Mouse (Mus musculus) heart, embryonic 16.5 days (tissue): Measurements from ENCODE around the gene Chd9. TPM values are rescaled to one million over a fixed set of nuclear protein-coding genes. Genes with fewer than 3 reads are reported as not detected.

ENCODE experiments used
- ATAC-seq: fragments of 200-750 bp; cut with Nextera tagmentation; replicated peaks from 2 replicates; pipeline ENCODE4 v1.8.0; 2017; ENCODE audit warnings: moderate number of reproducible peaks; ENCODE audit not compliant: insufficient read depth, low FRiP score; ENCODE audit errors: extremely low read depth
- H3K27ac ChIP-seq: fragments of 300-500 bp; sonication (generic); 2 replicates; pipeline ENCODE4 v1.5.1; 2014; ENCODE audit warnings: mild to moderate bottlenecking, low read length, control low read depth, moderate library complexity
- H3K27me3 ChIP-seq: fragments of 300-500 bp; sonication (generic); 2 replicates; pipeline ENCODE4 v1.6.1; 2014; ENCODE audit warnings: low read length, mixed read lengths; ENCODE audit not compliant: control insufficient read depth, insufficient read depth
- H3K36me3 ChIP-seq: fragments of 300-500 bp; sonication (generic); 2 replicates; pipeline ENCODE4 v1.6.1; 2014; ENCODE audit not compliant: control insufficient read depth, insufficient read depth
- H3K4me1 ChIP-seq: fragments of 300-500 bp; sonication (generic); 2 replicates; pipeline ENCODE4 v1.6.1; 2014; ENCODE audit warnings: low read length, mixed read lengths; ENCODE audit not compliant: control insufficient read depth, insufficient read depth
- H3K4me2 ChIP-seq: fragments of 300-500 bp; sonication (generic); 2 replicates; pipeline ENCODE4 v1.6.1; 2014; ENCODE audit warnings: low read depth, mild to moderate bottlenecking, control low read depth, low read length
- H3K4me3 ChIP-seq: fragments of 300-500 bp; sonication (generic); 2 replicates; pipeline ENCODE4 v1.5.1; 2014; ENCODE audit warnings: mild to moderate bottlenecking, control low read depth, low read length
- H3K9ac ChIP-seq: fragments of 300-500 bp; sonication (generic); 2 replicates; pipeline ENCODE4 v1.6.1; 2014; ENCODE audit warnings: low read length, control low read depth
- H3K9me3 ChIP-seq: fragments of 300-500 bp; sonication (generic); replicated peaks from 2 replicates; pipeline ENCODE4 v1.6.1; 2016; ENCODE audit warnings: low read length; ENCODE audit not compliant: control insufficient read depth
- WGBS: fragments of 180-500 bp; shearing (Covaris S2); extraction: QIAGEN DNeasy Blood & Tissue Kit; methylation state at CpG from one replicate; pipeline ENCODE4 v1.1.7; 2014; 5-methylcytosine and 5-hydroxymethylcytosine counted together
- polyA plus RNA-seq: library from polyadenylated mRNA; unstranded; fragments of >200 nt; fragmentation: Nextera tagmentation; extraction: Ambion mirVana; gene quantifications from 2 replicates; pipeline ENCODE4 v1.2.1, GENCODE M21; 2015

The Chd9 gene
- polyA plus RNA-seq, 1 experiment from 2014 or later, result 60.6 TPM

- Histone ChIP-seq H3K36me3 (no peaks in the 10 kb centered on the region), H3K9me3 (no peaks in the 10 kb centered on the region), H3K27me3 (no peaks in the 10 kb centered on the region), H3K27ac (no peak overlapping the region), H3K4me1 (peaks cover 36% of the 10 kb centered on the region), H3K4me2 (no peak overlapping the region), H3K9ac (no peak overlapping the region), H3K4me3 (no peak overlapping the region)
- no peak for ATAC-seq
- 91% methylated on average over 2 of the region's 2 CpGs for WGBS
Measured at GRCm38 (mm10) chr8:90867061-90867460, 38.9 kb downstream of the Chd9 start.

GRCm38 (mm10) chr8:90867911-90868310 lies 39.8 kb downstream of the Chd9 start:
- 84% methylated on average over 4 of the region's 4 CpGs for WGBS
- H3K27ac ChIP-seq, result no peak overlapping the region
- H3K9ac ChIP-seq, result no peak overlapping the region
- no peak overlapping the region for H3K4me2 ChIP-seq
- peaks cover 31% of the 10 kb centered on the region for H3K4me1 ChIP-seq
- no peaks in the 10 kb centered on the region for H3K27me3 ChIP-seq
- H3K36me3 ChIP-seq, result no peaks in the 10 kb centered on the region
- H3K4me3 ChIP-seq, result no peak overlapping the region
- ATAC-seq, result no peak
- no peaks in the 10 kb centered on the region for H3K9me3 ChIP-seq

- Histone ChIP-seq H3K9me3 (no peaks in the 10 kb centered on the region), H3K27me3 (no peaks in the 10 kb centered on the region), H3K27ac (peak overlapping the region; percentile 81), H3K9ac (no peak overlapping the region), H3K4me3 (no peak overlapping the region), H3K36me3 (no peaks in the 10 kb centered on the region), H3K4me1 (peaks cover 31% of the 10 kb centered on the region), H3K4me2 (no peak overlapping the region)
- 69% methylated on average over 4 of the region's 4 CpGs for WGBS
- no peak for ATAC-seq
Measured at GRCm38 (mm10) chr8:90868334-90868733, 40.2 kb downstream of the Chd9 start.

GRCm38 (mm10) chr8:90869071-90869919 lies 41.1 kb downstream of the Chd9 start:
- peaks cover 31% of the 10 kb centered on the region for H3K4me1 ChIP-seq
- H3K4me2 ChIP-seq, result peak overlapping the region; percentile 39
- no peaks in the 10 kb centered on the region for H3K36me3 ChIP-seq
- peak; percentile 86 for ATAC-seq
- H3K9me3 ChIP-seq, result no peaks in the 10 kb centered on the region
- 42% methylated on average over 18 of the region's 18 CpGs for WGBS
- peak overlapping the region; percentile 81 for H3K27ac ChIP-seq
- peak overlapping the region; percentile 13; the same call in 1 of the 2 replicates for H3K9ac ChIP-seq
- no peaks in the 10 kb centered on the region for H3K27me3 ChIP-seq
- no peak overlapping the region for H3K4me3 ChIP-seq

- ATAC-seq, result no peak
- Histone ChIP-seq H3K4me3 (peak overlapping the region; percentile 9), H3K4me1 (peaks cover 31% of the 10 kb centered on the region), H3K4me2 (peak overlapping the region; percentile 39), H3K27me3 (no peaks in the 10 kb centered on the region), H3K27ac (peak overlapping the region; percentile 57), H3K9ac (no peak overlapping the region), H3K36me3 (no peaks in the 10 kb centered on the region), H3K9me3 (no peaks in the 10 kb centered on the region)
- 18% methylated on average over 22 of the region's 22 CpGs for WGBS
Measured at GRCm38 (mm10) chr8:90869920-90870777, 42.0 kb downstream of the Chd9 start.

- Histone ChIP-seq H3K4me3 (no peak overlapping the region), H3K4me1 (peaks cover 38% of the 10 kb centered on the region), H3K4me2 (no peak overlapping the region), H3K9ac (no peak overlapping the region), H3K36me3 (no peaks in the 10 kb centered on the region), H3K9me3 (no peaks in the 10 kb centered on the region), H3K27me3 (no peaks in the 10 kb centered on the region), H3K27ac (no peak overlapping the region)
- 34% methylated on average over 6 of the region's 6 CpGs for WGBS
- ATAC-seq, result no peak
Measured at GRCm38 (mm10) chr8:90871375-90872080, 43.4 kb downstream of the Chd9 start.

- no peak for ATAC-seq
- Histone ChIP-seq H3K4me3 (no peak overlapping the region), H3K9me3 (no peaks in the 10 kb centered on the region), H3K9ac (no peak overlapping the region), H3K27me3 (no peaks in the 10 kb centered on the region), H3K4me2 (no peak overlapping the region), H3K36me3 (no peaks in the 10 kb centered on the region), H3K4me1 (peaks cover 44% of the 10 kb centered on the region), H3K27ac (no peak overlapping the region)
- WGBS, result 75% methylated on average over 4 of the region's 4 CpGs
Measured at GRCm38 (mm10) chr8:90873051-90873450, 44.9 kb downstream of the Chd9 start.

- Histone ChIP-seq H3K27me3 (no peaks in the 10 kb centered on the region), H3K4me1 (peaks cover 27% of the 10 kb centered on the region), H3K27ac (peak overlapping the region; percentile 87), H3K9me3 (no peaks in the 10 kb centered on the region), H3K4me3 (peak overlapping the region; percentile 50), H3K36me3 (no peaks in the 10 kb centered on the region), H3K9ac (peak overlapping the region; percentile 67), H3K4me2 (peak overlapping the region; percentile 84)
- 13% methylated on average over 12 of the region's 12 CpGs for WGBS
- peak; percentile 25; the same call in 1 of the 2 replicates for ATAC-seq
Measured at GRCm38 (mm10) chr8:90876213-90876721, 48.1 kb downstream of the Chd9 start.
